Mouse (Mus musculus): Measurements from ENCODE around the gene 2300002M23Rik. TPM values are rescaled to one million over a fixed set of nuclear protein-coding genes. Genes with fewer than 3 reads are reported as not detected.

The 2300002M23Rik gene
- polyA plus RNA-seq, 1 experiment from 2014 or later, result not detected

GRCm38 (mm10) chr17:35569091-35569944, 2.1 kb downstream of the 2300002M23Rik start:
- H3K9ac ChIP-seq (replicated peaks; ENCODE audit: low read length), result peak overlapping the region; percentile 51
- 2% methylated on average over 28 of the region's 28 CpGs for WGBS
- H3K27me3 ChIP-seq (ENCODE audit: control insufficient read depth, insufficient read depth, low read length), result peaks cover 9% of the 10 kb centered on the region
- DNase-seq, result peak; percentile 68
- peak overlapping the region; percentile 22 for H3K4me3 ChIP-seq (replicated peaks; ENCODE audit: low read depth, low read length)
- no peaks in the 10 kb centered on the region for H3K36me3 ChIP-seq (ENCODE audit: control insufficient read depth, insufficient read depth, low read length)
- H3K9me3 ChIP-seq (ENCODE audit: control insufficient read depth, low read length), result no peaks in the 10 kb centered on the region
- H3K4me1 ChIP-seq (ENCODE audit: control insufficient read depth, insufficient read depth, low read length), result peaks cover 5% of the 10 kb centered on the region
- H3K27ac ChIP-seq (replicated peaks; ENCODE audit: low read depth, low read length), result no peak overlapping the region
- ATAC-seq (ENCODE audit: low FRiP score, low TSS enrichment), result peak; percentile 55; the same call in 1 of the 2 replicates
- H3K4me2 ChIP-seq (ENCODE audit: low read length), result peak overlapping the region; percentile 60

DNA sequence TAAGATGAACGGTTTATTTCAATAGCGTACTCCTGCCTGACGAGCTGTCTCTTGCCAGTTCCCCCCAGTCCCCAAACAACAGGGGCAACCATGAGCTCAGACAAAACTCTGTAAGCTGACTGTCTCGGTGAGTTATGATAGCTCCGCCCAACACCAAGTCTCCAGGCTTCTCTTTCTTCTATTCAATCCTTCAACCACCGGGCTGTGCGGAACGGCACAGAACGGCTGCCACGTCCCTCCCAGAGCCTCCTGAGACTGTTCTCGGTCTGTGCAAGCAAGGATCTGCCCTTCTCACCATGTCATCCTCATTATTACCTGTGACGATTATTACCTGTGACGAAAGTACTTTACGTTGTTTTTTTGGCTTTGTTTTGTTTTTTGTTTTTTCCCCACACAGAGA, 3.6 kb downstream of the 2300002M23Rik start:
- peaks cover 5% of the 10 kb centered on the region for H3K4me1 ChIP-seq (ENCODE audit: control insufficient read depth, insufficient read depth, low read length)
- DNase-seq (no peak), ATAC-seq (ENCODE audit: low FRiP score, low TSS enrichment) (no peak)
- no peak overlapping the region for H3K9ac ChIP-seq (replicated peaks; ENCODE audit: low read length)
- no peak overlapping the region for H3K4me3 ChIP-seq (replicated peaks; ENCODE audit: low read depth, low read length)
- no peaks in the 10 kb centered on the region for H3K36me3 ChIP-seq (ENCODE audit: control insufficient read depth, insufficient read depth, low read length)
- peaks cover 9% of the 10 kb centered on the region for H3K27me3 ChIP-seq (ENCODE audit: control insufficient read depth, insufficient read depth, low read length)
- H3K9me3 ChIP-seq (ENCODE audit: control insufficient read depth, low read length), result no peaks in the 10 kb centered on the region
- 75% methylated on average over 14 of the region's 14 CpGs for WGBS
- H3K27ac ChIP-seq (replicated peaks; ENCODE audit: low read depth, low read length), result no peak overlapping the region
- H3K4me2 ChIP-seq (ENCODE audit: low read length), result no peak overlapping the region

GRCm38 (mm10) chr17:35571477-35571876, 4.2 kb downstream of the 2300002M23Rik start:
- Histone ChIP-seq H3K4me2 (ENCODE audit: low read length) (no peak overlapping the region), H3K36me3 (ENCODE audit: control insufficient read depth, insufficient read depth, low read length) (no peaks in the 10 kb centered on the region), H3K27me3 (ENCODE audit: control insufficient read depth, insufficient read depth, low read length) (peaks cover 9% of the 10 kb centered on the region), H3K9ac (replicated peaks; ENCODE audit: low read length) (no peak overlapping the region), H3K4me1 (ENCODE audit: control insufficient read depth, insufficient read depth, low read length) (peaks cover 5% of the 10 kb centered on the region), H3K27ac (replicated peaks; ENCODE audit: low read depth, low read length) (no peak overlapping the region), H3K9me3 (ENCODE audit: control insufficient read depth, low read length) (no peaks in the 10 kb centered on the region), H3K4me3 (replicated peaks; ENCODE audit: low read depth, low read length) (no peak overlapping the region)
- no peak for DNase-seq
- ATAC-seq (ENCODE audit: low FRiP score, low TSS enrichment), result no peak
- 95% methylated on average over 7 of the region's 7 CpGs for WGBS

GRCm38 (mm10) chr17:35578211-35578610, 11.0 kb downstream of the 2300002M23Rik start:
- 21% methylated on average over 6 of the region's 6 CpGs for WGBS
- Histone ChIP-seq H3K27me3 (ENCODE audit: control insufficient read depth, insufficient read depth, low read length) (no peaks in the 10 kb centered on the region), H3K4me3 (replicated peaks; ENCODE audit: low read depth, low read length) (no peak overlapping the region), H3K9ac (replicated peaks; ENCODE audit: low read length) (no peak overlapping the region), H3K4me2 (ENCODE audit: low read length) (no peak overlapping the region), H3K4me1 (ENCODE audit: control insufficient read depth, insufficient read depth, low read length) (no peaks in the 10 kb centered on the region), H3K9me3 (ENCODE audit: control insufficient read depth, low read length) (no peaks in the 10 kb centered on the region), H3K36me3 (ENCODE audit: control insufficient read depth, insufficient read depth, low read length) (no peaks in the 10 kb centered on the region), H3K27ac (replicated peaks; ENCODE audit: low read depth, low read length) (no peak overlapping the region)
- DNase-seq (peak; percentile 86), ATAC-seq (ENCODE audit: low FRiP score, low TSS enrichment) (no peak)

- DNase-seq (peak; percentile 16), ATAC-seq (ENCODE audit: low FRiP score, low TSS enrichment) (no peak)
- H3K4me3 ChIP-seq (replicated peaks; ENCODE audit: low read depth, low read length), result no peak overlapping the region
- no peaks in the 10 kb centered on the region for H3K36me3 ChIP-seq (ENCODE audit: control insufficient read depth, insufficient read depth, low read length)
- no peaks in the 10 kb centered on the region for H3K4me1 ChIP-seq (ENCODE audit: control insufficient read depth, insufficient read depth, low read length)
- no peak overlapping the region for H3K27ac ChIP-seq (replicated peaks; ENCODE audit: low read depth, low read length)
- no peak overlapping the region for H3K4me2 ChIP-seq (ENCODE audit: low read length)
- 97% methylated on average over 1 of the region's 1 CpGs for WGBS
- H3K9ac ChIP-seq (replicated peaks; ENCODE audit: low read length), result no peak overlapping the region
- no peaks in the 10 kb centered on the region for H3K9me3 ChIP-seq (ENCODE audit: control insufficient read depth, low read length)
- no peaks in the 10 kb centered on the region for H3K27me3 ChIP-seq (ENCODE audit: control insufficient read depth, insufficient read depth, low read length)
Measured at GRCm38 (mm10) chr17:35582900-35583299, 15.7 kb downstream of the 2300002M23Rik start.

DNA sequence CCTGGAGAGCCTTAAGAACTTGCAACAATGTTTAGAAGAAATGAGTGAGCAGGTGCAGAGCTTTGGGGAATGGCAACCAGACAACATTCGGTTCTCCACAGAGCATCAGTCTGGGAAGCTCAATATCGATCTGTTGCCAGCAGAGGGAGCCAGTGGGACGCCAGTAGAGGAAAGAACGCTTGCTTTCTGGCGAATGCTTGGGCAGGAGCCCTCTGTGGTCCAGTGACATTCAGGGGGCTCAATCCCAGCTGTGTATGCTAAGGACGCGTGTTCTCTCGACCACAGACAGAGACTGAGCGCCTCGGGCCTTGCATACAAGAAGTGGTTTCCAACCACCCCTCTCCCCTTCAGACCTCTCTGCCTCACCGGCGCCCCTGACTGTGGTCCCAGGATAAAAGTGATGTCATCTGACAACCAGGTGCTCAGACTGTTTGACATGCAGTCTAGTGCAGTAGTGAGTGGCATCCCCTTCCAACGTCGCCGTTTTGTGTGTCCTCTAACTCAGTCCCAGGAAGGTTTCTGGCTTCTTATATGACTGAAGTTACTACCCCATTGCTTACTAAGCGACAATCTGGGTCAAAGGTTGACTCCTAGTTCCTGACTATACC, 17.2 kb downstream of the 2300002M23Rik start:
- Histone ChIP-seq H3K4me3 (replicated peaks; ENCODE audit: low read depth, low read length) (no peak overlapping the region), H3K9ac (replicated peaks; ENCODE audit: low read length) (no peak overlapping the region)
- ATAC-seq (ENCODE audit: low FRiP score, low TSS enrichment), result no peak; the same call in 1 of the 2 replicates

DNA sequence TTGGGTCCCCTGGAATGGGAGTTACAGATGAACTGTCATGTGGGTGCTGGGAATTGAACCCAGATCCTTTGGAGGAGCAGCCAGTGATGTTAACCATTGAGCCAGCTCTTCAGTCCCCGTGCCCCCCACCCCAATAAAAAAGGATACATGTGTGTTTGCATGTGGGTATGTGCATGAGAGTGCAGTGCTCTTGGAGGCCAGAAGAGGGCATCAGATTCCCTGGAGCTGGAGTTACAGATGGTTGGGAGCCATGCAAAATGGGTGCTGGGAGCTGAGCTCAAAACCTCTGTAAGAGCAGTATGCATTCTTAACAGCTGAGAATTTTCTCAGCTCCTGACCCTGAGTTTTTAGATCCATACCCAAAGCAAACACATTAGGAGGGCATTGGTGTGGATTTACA, 20.0 kb downstream of the 2300002M23Rik start:
- WGBS, result 88% methylated on average over 1 of the region's 1 CpGs
- Histone ChIP-seq H3K9ac (replicated peaks; ENCODE audit: low read length) (no peak overlapping the region), H3K4me1 (ENCODE audit: control insufficient read depth, insufficient read depth, low read length) (no peaks in the 10 kb centered on the region), H3K4me2 (ENCODE audit: low read length) (no peak overlapping the region), H3K4me3 (replicated peaks; ENCODE audit: low read depth, low read length) (no peak overlapping the region), H3K27me3 (ENCODE audit: control insufficient read depth, insufficient read depth, low read length) (no peaks in the 10 kb centered on the region), H3K9me3 (ENCODE audit: control insufficient read depth, low read length) (no peaks in the 10 kb centered on the region), H3K36me3 (ENCODE audit: control insufficient read depth, insufficient read depth, low read length) (no peaks in the 10 kb centered on the region), H3K27ac (replicated peaks; ENCODE audit: low read depth, low read length) (no peak overlapping the region)
- DNase-seq (no peak), ATAC-seq (ENCODE audit: low FRiP score, low TSS enrichment) (no peak)

More for the DNA sequence above, 17.2 kb downstream of the 2300002M23Rik start:
- Histone ChIP-seq H3K27ac (replicated peaks; ENCODE audit: low read depth, low read length) (no peak overlapping the region), H3K36me3 (ENCODE audit: control insufficient read depth, insufficient read depth, low read length) (no peaks in the 10 kb centered on the region), H3K27me3 (ENCODE audit: control insufficient read depth, insufficient read depth, low read length) (no peaks in the 10 kb centered on the region), H3K4me1 (ENCODE audit: control insufficient read depth, insufficient read depth, low read length) (no peaks in the 10 kb centered on the region), H3K4me2 (ENCODE audit: low read length) (peak overlapping the region; percentile 42), H3K9me3 (ENCODE audit: control insufficient read depth, low read length) (no peaks in the 10 kb centered on the region)
- DNase-seq, result peak; percentile 95
- 15% methylated on average over 16 of the region's 16 CpGs for WGBS

DNA sequence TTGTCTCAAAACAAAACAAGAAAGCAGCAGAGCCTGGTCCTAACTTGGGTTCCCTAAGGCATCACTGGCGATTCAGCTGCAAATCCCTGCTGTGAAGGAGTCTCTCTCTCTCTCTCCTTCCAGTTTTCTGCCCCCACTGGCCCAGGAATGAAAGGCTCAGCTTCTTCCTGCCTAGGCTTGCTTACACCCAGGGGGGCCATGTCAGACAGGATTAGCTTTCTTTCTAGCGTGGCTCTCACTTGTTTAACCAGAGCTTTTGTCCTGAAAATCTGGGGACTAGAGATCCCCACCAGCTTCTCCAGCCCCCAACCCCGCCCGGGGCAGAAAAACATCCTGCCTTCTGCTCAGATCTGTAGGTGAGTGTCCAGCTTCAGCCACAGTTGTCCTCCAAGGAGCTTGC, 21.1 kb downstream of the 2300002M23Rik start:
- no peaks in the 10 kb centered on the region for H3K4me1 ChIP-seq (ENCODE audit: control insufficient read depth, insufficient read depth, low read length)
- no peaks in the 10 kb centered on the region for H3K27me3 ChIP-seq (ENCODE audit: control insufficient read depth, insufficient read depth, low read length)
- no peak overlapping the region for H3K4me2 ChIP-seq (ENCODE audit: low read length)
- H3K9me3 ChIP-seq (ENCODE audit: control insufficient read depth, low read length), result no peaks in the 10 kb centered on the region
- H3K36me3 ChIP-seq (ENCODE audit: control insufficient read depth, insufficient read depth, low read length), result no peaks in the 10 kb centered on the region
- no peak overlapping the region for H3K4me3 ChIP-seq (replicated peaks; ENCODE audit: low read depth, low read length)
- no peak overlapping the region for H3K27ac ChIP-seq (replicated peaks; ENCODE audit: low read depth, low read length)
- H3K9ac ChIP-seq (replicated peaks; ENCODE audit: low read length), result no peak overlapping the region
- DNase-seq (peak; percentile 39), ATAC-seq (ENCODE audit: low FRiP score, low TSS enrichment) (no peak)
- WGBS, result 5% methylated on average over 4 of the region's 4 CpGs

All from midbrain, embryonic 14.5 days (tissue).